Mouse (Mus musculus): ENCODE measurements around the gene Mmp2. TPM values are rescaled to one million over a fixed set of nuclear protein-coding genes. Genes with fewer than 3 reads are reported as not detected.

Gene Mmp2
- total RNA-seq (2021), result 10 to 100 TPM; 27.3 to 39.8 TPM
- long read RNA-seq, experiment 1, partial matches to known transcripts, result 1 of 8 reads
- long read RNA-seq, experiment 1, other reads (novel, unspliced or antisense), result 2 of 8 reads
- long read RNA-seq, experiment 2, partial matches to known transcripts, result 0 of 4 reads
- long read RNA-seq, experiment 2, other reads (novel, unspliced or antisense), result 2 of 4 reads

DNA sequence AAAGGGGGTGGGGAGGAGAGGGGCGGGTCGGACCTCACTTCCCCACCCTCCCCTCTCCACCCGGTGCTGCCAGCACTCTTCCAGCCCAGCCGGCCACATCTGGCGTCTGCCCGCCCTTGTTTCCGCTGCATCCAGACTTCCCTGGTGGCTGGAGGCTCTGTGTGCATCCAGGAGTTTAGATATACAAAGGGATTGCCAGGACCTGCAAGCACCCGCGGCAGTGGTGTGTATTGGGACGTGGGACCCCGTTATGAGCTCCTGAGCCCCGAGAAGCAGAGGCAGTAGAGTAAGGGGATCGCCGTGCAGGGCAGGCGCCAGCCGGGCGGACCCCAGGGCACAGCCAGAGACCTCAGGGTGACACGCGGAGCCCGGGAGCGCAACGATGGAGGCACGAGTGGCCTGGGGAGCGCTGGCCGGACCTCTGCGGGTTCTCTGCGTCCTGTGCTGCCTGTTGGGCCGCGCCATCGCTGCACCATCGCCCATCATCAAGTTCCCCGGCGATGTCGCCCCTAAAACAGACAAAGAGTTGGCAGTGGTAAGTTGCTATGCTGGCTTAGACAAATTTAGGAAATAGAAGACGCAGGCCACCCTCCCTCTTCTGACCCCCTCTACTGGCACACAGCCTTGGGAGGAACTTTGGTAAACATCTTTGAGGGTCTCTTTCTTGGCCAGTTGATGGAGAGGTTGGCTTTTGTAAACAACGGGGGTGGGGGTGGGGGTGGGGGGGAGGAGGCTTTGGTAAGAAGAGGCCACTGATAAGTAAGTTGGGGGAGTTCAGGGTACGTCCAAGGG lies at the start of gene Mmp2:
Mmp2 (plus strand) TSS at position 49 of the 792 bp plus-strand sequence.
- DNase-seq, result no peak

DNA sequence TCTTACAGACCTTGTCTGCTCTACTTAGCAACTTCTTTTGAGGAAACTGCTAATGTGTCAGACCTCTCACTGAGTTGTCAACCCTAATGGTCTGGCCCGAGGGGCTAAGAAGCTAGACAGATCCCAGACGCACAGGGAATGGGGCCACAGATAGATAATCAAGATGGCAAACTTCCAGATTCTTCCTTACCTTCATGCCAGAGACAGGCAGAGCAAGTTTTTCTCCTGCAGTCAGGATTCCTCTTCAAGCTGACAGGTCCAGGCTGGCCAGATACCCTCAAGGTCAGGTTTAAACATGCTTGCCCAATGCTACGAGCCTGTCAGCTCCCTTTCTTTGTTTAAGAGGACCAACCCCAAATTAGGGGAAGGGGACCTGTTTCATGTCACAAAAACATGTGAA lies 46.1 kb upstream of the Mmp2 start:
- DNase-seq, result no peak

DNA sequence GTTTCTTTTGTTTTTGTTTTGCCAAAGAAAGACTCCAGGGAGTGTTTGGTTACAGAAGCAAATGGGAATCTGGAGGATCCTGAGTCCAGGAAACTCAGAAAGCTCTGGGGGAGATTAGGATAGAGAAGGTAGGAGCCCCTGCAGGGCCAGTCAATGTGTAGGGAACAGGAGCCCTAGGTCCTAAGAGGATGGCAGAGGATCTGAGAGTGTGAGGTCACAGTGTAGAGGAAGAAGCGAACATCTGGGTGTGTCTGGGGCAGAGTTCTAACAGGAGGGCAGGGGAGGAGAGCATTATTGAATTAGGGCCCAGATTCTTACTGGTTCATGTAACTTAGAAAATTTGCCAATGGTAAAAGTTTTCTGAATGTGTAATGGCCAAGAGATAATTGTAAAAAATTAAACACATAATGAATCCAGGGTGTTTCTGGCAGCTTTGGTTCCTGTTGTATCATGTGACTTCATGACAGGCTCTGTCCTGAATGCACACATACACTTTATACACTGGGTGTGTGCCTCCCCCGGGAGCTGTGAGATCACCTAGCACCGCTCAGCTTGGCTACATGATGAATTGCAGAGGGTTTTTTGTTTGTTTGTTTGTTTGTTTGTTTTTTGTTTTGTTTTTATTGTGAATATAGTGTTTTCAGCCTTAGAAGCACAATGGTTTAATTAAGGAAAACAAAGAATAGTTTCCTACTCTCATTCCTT lies 43.0 kb upstream of the Mmp2 start:
- DNase-seq, result no peak

DNA sequence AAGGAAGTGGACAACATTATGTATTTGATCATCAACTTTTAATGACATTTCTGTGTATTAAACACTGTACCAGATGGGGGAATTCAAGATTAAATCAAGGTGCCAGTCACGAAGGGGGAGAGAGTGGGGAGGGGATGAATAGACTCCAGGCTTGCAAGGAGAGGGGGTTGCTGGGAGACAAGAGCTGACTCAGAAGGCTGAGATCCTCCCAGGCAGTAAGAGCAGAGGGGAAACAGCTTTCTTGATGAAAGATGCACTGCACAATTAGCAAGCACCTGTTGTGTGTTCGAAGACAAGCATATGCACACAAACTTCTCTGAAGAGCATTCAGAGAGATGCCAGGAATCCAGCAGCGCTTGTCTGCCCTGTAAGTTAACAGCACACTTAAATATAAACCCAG lies 36.3 kb upstream of the Mmp2 start:
- no peak for DNase-seq

DNA sequence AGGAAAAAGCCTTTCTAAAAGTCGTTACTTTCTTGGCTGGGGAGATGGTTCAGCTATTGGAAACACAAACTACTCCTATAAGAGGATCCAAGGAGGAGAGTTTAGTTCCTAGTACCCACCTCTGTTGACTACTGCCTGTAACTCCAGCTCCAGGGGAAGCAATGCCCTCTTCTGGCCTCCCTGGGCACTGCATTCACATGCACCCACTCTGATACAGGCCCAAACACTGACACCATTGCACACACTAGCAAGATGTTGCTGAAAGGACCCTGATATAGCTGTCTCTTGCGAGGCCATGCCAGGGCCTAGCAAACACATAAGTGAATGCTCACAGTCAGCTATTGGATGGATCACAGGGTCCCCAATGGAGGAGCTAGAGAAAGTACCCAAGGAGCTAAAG lies 35.1 kb upstream of the Mmp2 start:
- peak in 1 of 2 experiments; percentile 12 for DNase-seq

DNA sequence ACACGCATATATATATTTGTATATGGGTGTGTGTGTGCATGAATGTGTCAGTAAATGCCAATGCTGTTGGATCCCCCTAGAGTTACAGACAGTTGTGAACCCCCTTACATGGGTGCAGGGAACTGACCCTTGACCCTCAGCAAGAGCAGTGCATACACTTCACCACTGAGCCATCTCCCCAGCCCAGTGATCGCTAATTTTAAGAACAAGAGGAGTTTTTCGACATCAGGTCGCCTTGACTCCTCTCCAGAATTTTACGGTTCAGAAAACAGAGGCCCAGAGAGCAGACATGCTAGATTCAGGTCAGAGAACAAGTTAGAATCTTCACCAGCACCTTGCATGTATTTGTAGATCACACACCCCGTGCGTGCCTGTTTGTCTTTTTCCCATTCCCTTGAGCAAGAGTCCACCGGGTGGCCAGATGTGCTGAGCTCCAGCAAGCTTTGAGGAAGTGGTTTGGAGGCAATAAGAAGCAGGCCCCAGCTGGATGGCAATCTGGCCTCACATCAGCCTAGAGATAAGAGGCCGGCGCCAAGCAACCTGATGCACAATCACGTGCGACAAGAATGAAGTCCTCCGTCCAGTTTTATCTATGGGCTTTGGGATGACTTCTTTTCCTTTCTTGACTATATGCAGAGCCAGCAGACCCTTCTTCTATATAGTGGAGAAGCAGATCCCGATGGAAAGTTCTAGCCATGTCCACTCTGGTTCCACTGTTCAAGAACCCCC lies 33.1 kb upstream of the Mmp2 start:
- DNase-seq, result no peak

DNA sequence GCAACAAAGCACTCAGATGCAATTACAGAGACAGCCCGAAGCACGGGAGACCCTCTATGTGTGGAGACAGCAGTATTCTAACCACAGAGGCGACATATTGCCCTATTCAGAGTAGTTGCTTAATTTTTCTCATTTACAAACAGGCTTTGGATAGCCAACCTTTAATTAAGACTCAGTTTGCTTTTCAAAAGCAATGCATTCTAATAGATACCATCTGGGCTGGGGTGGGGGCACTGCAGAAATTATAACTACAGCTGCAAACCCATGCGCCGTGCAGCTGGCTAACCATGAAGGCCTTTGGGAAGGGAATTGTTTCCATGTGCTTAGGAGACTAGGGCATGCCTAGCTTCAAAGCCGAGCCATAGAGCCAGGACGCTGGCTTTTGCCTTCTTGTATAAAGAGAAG lies 29.6 kb upstream of the Mmp2 start:
- DNase-seq, result no peak

DNA sequence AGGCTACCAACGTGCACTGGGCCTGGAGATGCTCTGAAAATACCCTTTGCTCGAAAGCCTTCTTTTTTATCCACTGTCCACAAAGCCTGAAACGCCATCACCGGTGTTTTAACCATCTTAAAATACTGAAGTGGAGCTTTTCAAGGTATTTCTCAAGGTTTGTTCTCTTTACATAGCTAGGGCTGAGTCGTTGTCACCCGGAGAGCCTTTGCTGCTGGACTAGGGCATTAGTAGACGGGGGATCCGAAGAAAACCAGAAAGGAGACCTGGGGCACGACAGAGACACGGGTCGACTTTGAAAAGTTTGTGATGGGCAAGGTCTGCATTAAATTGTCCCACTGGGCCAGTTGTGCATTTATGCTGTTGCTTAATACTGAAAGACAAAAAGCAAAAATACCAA lies 27.7 kb upstream of the Mmp2 start:
- DNase-seq, result no peak

DNA sequence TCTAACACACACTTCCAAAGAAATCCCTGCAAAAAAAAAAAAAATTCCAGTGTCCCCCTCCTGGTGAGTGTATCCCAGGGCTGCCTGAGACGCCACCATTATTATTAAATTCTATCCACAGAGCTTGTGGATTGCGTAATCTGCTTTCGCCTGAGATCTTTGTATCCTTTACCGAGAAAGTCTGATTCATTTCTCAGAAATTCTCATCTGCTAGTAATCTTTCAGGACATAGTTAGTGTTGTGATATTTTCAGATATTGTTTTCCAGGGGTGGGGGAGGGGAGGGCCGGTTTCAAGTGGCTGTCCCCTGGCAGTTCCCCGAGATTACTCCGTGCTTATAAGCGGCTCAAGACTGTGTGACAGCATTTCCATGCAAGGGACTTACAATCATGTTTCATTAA lies 25.9 kb upstream of the Mmp2 start:
- no peak for DNase-seq

DNA sequence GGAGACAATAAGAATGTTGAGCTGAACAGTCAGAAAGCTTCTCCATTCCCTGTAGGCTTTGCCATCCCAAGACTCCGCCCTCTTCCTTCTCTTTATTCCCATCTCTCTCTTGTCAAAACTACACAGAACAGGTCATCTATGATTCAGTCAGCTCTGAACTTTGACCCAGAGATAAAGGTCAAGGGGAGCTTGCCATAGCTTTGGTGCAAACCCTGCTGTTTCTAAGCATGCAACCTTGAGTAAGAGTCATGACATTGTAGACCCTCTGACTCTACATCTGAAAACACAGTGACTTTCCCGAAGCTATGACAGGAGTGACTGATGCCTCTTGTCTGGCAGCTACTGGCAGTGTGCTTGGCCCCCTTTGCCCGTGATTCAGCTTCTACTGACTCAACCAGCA lies 24.5 kb upstream of the Mmp2 start:
- DNase-seq, result peak; percentile 26 to 33

DNA sequence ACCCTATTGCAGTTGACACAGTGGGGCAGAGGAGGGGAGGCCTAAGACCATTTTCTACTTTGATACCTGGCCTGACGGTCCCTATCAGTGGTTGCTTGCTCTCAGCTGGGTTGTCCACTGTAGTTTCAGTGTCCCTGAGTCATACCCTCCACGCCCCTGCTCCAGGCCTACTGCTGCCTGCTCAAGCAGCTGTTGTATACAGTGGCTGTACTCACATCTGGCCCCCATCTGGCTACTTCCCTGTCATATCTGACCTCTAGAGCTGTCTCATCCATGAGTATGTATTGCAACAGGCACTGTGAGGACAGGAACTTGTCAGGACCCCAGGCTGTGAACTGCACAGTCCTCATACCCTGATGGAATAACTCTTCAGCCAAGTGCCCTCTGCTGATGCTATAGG lies 14.3 kb upstream of the Mmp2 start:
- no peak for DNase-seq

DNA sequence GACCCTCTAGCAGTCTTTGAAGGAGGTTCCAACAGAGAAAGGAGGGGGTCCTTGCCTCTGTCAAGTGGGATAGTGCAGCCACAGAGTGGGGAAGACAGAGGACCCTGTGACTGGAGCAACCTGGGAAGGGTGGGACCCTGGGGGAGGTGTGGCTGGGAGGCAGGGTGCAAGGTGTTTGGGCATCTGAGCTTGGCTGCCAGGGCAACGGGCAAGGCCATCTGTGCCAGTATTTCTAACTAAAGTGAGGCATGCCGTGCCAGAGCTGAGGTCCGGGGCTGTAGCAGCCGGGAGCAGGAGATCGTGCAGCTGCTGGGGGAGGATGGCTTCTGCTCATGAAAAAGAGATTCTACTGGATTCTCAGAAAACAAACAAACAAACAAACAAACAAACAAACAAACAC lies 11.4 kb upstream of the Mmp2 start:
- DNase-seq, result no peak

DNA sequence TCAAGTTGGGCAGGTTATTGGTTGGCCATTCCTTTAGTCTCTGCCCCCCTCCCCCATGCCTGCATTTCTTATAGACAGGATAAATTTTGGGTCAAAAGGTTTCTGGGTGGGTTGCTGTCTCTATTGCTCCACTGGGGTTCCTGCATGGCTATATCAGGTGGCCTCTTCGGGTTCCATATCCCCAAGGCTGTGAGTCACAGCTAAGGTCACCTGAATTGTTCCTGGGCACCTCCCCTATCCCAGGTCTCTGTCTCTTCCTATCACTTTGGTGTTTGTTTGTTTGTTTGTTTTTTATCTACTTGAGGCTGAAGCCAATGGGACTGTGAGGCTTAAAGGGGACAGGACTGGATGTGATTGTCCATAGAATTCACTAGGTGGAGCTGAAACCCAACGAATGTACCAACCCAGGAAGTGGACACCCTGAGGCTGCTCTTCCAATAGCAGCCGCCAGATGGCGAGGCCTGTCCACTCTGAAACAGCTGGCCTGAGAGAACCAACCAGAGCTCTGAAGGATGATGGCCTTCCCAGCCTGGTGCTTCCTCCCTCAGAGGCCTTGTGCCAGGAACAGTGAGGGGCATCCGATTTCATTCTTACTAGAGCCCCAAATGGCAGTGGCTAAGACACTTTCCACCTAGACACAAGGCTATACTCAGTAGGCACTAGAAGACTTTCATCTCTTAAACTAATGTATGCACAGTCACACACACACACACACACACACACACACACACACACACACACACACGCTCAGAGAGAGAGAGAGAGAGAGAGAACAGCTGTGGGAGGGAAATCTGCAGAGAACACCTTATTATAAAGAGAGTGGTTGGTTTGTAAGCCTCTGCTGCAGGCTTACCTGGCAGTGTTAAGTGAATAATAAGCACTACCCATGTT lies 8.9 kb upstream of the Mmp2 start:
- peak; percentile 89 to 92 for DNase-seq

DNA sequence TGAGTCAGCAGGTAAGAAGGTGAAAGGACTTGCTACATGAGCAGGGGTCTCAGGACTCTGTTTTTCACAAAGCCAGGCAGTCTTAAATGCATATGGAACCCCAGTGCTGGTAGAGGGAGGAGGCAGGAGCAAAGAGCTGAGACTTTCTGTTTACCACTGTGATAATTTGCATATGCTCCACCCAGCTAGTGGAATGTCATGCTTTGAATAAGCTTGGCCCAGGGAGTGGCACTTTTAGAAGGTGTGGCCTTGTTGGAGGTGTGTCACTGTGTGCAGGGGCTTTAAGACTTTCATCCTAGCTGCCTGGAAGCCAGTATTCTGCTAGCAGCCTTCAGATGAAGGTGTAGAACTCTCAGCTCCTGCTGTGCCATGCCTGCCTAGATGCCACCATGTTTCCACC lies 5.9 kb upstream of the Mmp2 start:
- DNase-seq, result no peak

DNA sequence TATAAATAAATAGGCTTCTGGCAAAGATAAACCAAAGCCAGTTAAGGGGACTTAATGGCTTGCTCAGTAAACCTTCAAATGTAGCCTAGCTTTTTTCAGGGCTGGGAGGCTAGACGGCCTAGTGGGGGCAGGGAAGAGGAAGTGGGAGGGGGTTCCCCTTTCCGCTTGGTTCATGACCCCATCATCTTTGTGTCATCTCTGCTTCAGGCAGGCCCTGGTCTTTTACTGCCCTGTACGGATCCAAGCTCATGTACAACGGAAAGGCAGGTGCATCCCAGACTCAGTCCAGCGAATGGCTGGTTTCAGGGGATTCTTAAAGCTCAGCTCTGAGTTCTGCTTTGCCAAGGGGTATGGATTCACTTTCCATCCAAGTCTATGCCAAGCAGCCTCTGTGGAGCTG lies 4.7 kb upstream of the Mmp2 start:
- no peak for DNase-seq

DNA sequence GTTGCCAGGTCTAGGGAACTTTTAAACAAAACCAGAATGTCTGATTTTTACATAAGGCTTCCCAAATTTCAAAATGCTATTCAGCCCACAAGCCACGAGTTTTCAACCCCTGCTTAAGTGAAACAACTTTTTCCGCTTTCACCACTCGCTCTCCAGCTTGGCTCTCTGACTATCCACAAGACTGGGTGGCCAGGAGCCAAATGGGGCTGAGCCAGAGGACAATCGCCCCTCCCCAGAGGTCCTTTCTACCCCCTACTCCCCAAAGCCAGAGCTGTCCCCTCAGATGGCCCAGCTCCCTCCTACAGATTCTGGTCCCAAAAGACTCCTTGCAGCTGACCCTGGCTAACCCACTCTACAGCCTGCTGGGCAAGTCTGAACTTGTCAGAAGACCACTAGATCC lies 1.1 kb upstream of the Mmp2 start:
- DNase-seq, result no peak

DNA sequence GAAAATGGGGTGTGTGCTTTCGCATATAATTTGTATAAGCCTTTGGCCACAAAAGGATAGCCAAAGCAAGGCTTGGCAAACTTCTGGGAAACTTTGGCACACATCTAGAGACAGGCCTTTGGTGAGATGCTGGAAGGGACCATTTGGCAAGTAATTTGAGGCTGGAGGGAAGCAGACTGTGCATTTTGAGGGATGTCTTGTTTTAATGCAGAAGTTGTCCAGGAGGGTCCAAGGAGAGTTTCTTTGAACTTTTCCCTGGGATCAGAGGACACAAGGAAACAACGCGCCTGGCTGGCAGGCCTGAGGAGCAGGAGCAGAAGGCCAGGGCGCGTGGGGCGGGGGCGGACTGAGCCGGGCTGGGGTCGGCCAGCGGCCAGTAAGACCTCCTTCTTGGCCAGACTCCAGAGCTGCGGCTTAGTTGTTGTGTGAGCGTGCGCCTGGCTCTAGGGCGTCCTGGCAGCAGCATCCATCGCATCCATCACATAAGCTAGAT lies 1.2 kb downstream of the Mmp2 start:
- no peak for DNase-seq

DNA sequence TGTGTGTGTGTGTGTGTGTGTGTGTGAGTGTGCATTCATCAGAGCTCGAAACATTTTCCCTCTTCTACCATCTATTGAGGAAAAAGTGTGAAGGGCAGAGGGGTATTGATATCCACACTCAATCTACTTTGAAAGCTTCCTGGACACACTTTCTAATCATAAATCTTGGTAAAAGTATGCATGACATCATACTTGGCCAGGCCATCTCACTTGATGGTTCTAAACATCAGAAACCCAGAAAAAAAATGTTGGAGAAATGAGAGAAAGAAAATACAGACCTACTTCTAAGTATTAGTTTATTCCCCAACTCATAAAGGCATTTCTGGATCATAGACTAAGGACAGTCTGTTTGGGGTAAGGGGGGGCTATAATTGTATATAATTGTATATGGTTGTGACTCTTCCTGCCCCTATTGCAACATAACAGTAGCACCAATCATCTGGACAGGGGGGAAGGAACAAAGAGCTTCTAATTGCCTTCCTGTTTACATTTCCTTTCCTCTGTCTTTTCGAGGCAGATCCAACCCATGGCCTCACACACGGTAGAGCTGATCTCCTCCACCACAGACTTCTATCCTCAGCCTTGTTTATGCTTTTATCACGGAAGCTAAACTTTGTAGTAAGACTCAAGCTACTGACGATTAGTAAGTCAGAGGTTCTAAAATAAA lies 7.1 kb downstream of the Mmp2 start:
- no peak for DNase-seq

DNA sequence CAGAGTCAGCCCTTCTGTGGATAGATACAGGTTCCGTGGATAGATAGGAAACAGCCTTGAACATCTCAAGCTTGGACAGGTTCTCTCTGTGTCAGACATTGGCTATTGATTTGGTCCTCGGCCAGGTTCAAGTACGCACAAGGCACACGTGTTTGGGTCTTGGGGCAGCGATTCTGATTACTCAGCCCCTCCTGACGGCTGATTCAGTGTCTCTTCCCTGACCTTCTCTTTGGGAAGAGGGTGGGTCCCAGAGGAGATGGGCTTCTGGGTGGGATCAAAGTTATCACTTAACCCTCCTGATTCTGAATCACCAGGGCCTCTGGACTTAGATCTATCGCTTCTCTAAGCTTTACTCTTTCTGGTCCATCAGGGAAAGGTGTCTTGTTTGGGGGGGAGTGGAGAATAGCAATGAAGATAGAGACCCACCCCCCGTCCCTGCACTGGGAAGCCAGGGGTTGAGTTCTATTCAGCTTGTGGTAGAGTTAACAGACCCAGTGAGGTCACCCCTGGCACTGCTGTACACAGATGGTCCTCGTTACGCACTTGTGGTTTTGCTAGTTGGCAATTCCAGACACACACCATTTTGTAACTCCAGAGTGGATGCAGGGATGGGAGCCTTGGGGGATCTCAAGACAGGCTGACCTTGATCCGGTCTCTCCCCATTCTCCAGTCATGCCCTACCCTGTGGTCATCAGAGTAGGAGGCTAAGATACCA lies 7.9 kb downstream of the Mmp2 start:
- DNase-seq, result peak; percentile 33 to 43

DNA sequence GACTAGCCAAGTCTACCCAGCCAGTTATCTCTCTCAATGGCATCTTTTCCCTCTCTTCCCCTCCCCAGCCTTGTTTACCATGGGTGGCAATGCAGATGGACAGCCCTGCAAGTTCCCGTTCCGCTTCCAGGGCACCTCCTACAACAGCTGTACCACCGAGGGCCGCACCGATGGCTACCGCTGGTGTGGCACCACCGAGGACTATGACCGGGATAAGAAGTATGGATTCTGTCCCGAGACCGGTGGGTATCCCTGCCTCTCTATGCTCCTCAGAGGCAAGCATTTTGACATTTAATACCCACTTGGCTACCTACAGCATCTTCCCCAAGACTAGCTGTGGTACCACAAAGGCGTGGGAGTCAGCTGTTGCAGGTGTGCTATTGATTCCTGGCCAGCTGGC lies 8.8 kb downstream of the Mmp2 start:
- no peak for DNase-seq

All from adrenal gland, postnatal 36 days (tissue).